Mouse (Mus musculus) layer of hippocampus, adult 2 months (tissue): Measurements from ENCODE around the gene Ccdc6. TPM values are rescaled to one million over a fixed set of nuclear protein-coding genes. Genes with fewer than 3 reads are reported as not detected.

Experiments used
- DNase-seq, 2 experiments: peaks; one replicate each; pipeline ENCODE4 v3.0.0; 2022; ENCODE audit warnings: low spot score in 2 of 2
- H3K27ac ChIP-seq: fragments of 200-600 bp; 2 replicates; pipeline ENCODE4 v1.8.1; 2022
- H3K4me3 ChIP-seq: fragments of 200-600 bp; 2 replicates; pipeline ENCODE4 v1.8.1; 2022; ENCODE audit warnings: mild to moderate bottlenecking
- CTCF ChIP-seq: fragments of 200-600 bp; conservative IDR thresholded peaks from 2 replicates; pipeline ENCODE4 v1.8.1; 2022; ENCODE audit warnings: antibody characterized with exemption, mild to moderate bottlenecking, moderate library complexity
- total RNA-seq, 2 experiments: library from RNA; stranded (reverse); gene quantifications; 2 replicates each; pipeline ENCODE4 v1.2.3; 2021

Ccdc6 gene
- total RNA-seq, 2 experiments from 2014 or later: 60.5 to 65.6 TPM

GRCm38 (mm10) chr10:70071334-70071733 lies 25.6 kb upstream of the Ccdc6 start:
- DNase-seq: no peak
- TF ChIP-seq CTCF: no peak
- H3K27ac ChIP-seq: no peak overlapping the region
- H3K4me3 ChIP-seq: no peak overlapping the region

GRCm38 (mm10) chr10:70077452-70077851 lies 19.5 kb upstream of the Ccdc6 start:
- H3K4me3 ChIP-seq: no peak overlapping the region
- peak in 1 of 2 experiments; percentile 29 for DNase-seq
- peak overlapping the region; percentile 55; the same call in 1 of the 2 replicates for H3K27ac ChIP-seq
- TF ChIP-seq CTCF: no peak

DNA sequence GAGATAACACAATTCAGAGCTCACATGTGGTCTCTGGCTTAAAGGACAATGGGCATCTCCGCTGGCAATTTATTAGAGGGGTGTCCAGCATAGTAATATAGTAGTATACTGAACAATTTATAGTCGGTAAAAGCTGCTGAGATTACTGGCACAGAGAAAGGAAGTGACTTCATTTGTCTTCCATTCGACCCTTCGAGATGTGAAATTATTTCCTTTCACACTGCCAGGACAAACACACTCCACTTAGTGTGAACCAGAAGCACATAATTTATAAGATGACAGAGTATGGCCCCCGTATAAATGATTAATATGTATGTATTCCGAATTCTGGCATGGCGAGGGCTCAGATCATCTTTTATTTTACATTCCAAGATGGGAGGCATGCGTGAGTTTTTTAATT lies 16.0 kb upstream of the Ccdc6 start:
- H3K27ac ChIP-seq: no peak overlapping the region
- no peak overlapping the region for H3K4me3 ChIP-seq
- no peak for TF ChIP-seq CTCF
- DNase-seq: no peak

GRCm38 (mm10) chr10:70081564-70082175 lies 15.3 kb upstream of the Ccdc6 start:
- no peak overlapping the region for H3K27ac ChIP-seq
- DNase-seq: no peak
- no peak for TF ChIP-seq CTCF
- no peak overlapping the region for H3K4me3 ChIP-seq

DNA sequence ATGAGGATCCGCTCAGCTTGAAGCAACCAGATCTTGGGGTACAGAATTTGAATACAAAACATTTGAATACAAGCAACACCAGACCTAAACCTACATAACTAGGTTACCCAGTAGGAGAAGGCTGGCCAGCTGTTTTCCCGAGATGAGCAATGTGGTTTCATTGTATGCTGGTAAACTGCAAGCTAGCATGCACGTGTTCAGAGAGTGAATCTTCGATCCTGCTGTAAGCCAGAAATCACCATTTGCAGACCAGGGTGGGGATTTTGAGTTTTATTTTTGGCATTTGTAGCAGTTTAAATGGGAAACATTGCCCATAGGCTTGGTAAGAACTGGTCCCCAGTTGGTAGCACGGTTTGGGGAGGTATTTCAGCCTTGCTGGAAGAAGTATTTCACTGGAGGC lies 13.7 kb upstream of the Ccdc6 start:
- no peak for DNase-seq
- H3K4me3 ChIP-seq: no peak overlapping the region
- no peak for TF ChIP-seq CTCF
- no peak overlapping the region for H3K27ac ChIP-seq

GRCm38 (mm10) chr10:70085256-70085961 lies 11.5 kb upstream of the Ccdc6 start:
- TF ChIP-seq CTCF: no peak
- Histone ChIP-seq H3K27ac (no peak overlapping the region), H3K4me3 (no peak overlapping the region)
- no peak for DNase-seq

DNA sequence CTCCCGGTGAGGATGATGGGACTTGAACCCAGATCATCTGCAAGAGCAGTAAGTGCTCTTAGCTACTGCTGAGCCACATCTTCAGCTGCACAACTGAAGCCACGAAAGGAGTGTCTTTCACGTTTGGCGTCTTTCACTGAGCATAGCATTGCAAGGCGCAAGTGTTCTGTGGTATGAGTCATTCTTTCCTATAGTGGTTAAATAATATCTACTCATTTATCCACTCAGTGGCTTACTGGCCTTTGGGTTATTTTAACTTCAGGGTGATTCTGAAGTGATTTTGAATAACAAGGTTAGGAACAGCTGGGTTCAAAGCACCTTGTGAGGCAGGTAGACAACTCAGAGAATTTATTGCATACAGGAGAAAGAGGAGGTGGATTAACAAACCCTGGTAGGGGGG lies 8.1 kb upstream of the Ccdc6 start:
- no peak for TF ChIP-seq CTCF
- no peak for DNase-seq
- no peak overlapping the region for H3K27ac ChIP-seq
- no peak overlapping the region for H3K4me3 ChIP-seq

DNA sequence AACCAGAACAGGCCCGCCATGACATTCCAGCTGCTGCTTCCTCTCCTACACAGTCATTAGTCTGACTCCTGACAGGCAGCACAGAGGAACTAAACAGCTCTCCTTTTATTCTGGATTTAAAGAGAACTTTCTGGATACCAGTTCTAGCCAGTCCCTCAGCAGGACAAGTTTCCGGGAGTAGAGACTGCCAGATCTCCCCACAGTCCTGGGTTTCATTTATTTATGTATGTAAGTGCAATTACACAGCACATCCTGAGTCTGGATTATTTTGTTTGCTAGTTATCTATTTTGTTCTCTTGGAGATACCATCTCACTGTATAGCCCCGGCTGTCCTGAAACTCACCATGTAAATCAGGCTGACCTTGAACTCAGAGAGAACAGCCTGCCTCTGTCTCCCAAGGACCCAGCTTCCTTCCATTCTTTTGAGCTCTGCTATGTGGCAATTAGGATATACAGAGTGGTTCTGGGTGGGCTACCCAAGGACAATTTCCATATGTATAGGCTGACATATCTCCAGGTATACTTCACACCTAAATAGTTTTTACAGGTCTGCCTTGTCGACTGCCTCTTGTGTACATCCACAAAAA lies 5.0 kb upstream of the Ccdc6 start:
- no peak for TF ChIP-seq CTCF
- no peak overlapping the region for H3K4me3 ChIP-seq
- no peak overlapping the region for H3K27ac ChIP-seq
- no peak for DNase-seq

GRCm38 (mm10) chr10:70093782-70094181 lies 3.1 kb upstream of the Ccdc6 start:
- DNase-seq: no peak
- TF ChIP-seq CTCF: no peak
- H3K27ac ChIP-seq: no peak overlapping the region
- H3K4me3 ChIP-seq: no peak overlapping the region

GRCm38 (mm10) chr10:70095031-70095470 lies 1.9 kb upstream of the Ccdc6 start:
- H3K27ac ChIP-seq: peak overlapping the region; percentile 64
- H3K4me3 ChIP-seq: peak overlapping the region; percentile 61
- peak in 1 of 2 experiments; percentile 15 for DNase-seq
- no peak for TF ChIP-seq CTCF

DNA sequence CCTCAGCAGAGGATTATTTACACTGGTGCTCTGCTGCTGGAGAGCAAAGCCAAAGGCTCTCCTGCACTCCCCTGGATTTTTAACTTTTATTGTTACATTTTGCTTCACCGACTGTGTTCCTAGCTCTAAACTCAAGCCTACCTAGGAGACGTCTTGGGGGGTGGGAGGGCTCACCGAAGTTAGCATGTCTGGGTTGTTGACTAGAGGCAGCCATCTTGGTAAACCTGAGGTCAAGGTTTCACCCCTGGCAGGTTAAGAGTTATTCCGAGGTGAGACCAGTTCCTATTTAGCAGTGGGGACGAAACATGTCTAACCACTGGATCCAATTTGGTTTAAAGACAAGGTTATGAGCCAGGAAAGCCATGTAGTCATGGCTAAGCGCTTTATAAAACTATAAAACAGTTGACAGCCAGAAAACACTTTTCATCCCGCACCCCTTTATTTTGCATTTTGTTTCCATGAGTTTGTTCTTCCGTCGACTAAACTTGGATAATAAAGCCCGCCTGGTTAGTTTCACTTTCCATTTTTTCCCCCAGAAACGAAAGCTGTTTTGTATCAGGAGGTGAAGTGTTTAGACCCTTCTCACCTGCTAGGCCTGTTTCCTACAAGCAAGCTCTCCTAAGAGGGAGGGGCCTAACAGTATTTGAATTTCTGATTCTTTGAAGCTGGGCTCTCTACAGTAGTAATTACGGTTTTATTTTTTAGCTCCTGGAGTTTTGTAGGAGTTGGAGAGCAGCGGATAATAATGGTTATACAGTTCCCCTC lies 1.2 kb upstream of the Ccdc6 start:
- no peak for TF ChIP-seq CTCF
- Histone ChIP-seq H3K4me3 (peak overlapping the region; percentile 74), H3K27ac (peak overlapping the region; percentile 94)
- no peak for DNase-seq

- H3K27ac ChIP-seq: peak overlapping the region; percentile 90
- TF ChIP-seq CTCF: no peak
- DNase-seq: no peak
- H3K4me3 ChIP-seq: peak overlapping the region; percentile 96
These were observed 475 bp downstream of the Ccdc6 start for GRCm38 (mm10) chr10:70097291-70097901.
